Mouse (Mus musculus) lung, adult 2 months (tissue): ENCODE measurements at regions not wholly inside any gene's neighbourhood (a gene's known extent, or its start where the extent isn't known, plus 50 kb on each side); places are given as distances from the start of the nearest gene placed in this dataset.
A peak's percentile ranks its signal among the peaks of the same experiment; 100 is the strongest.
"Not testable (repeated sequence)": the region's sequence is repeated elsewhere in the genome, so short reads cannot be mapped to it uniquely, and the experiment has no call there.

Source experiments
- DNase-seq: peaks from one replicate; pipeline ENCODE4 v3.0.0; 2022
- H3K4me1 ChIP-seq: fragments of 200-500 bp; 2 replicates; pipeline ENCODE4 v1.6.1; 2011; ENCODE audit warnings: low read length; ENCODE audit not compliant: control insufficient read depth, insufficient read depth
- H3K4me3 ChIP-seq: fragments of 200-500 bp; replicated peaks from 2 replicates; pipeline ENCODE3; 2011; ENCODE audit warnings: low read depth, mild to moderate bottlenecking, control low read depth, low read length; ENCODE audit errors: extremely low read depth
- CTCF ChIP-seq: fragments of 200-500 bp; IDR thresholded peaks from 2 replicates; pipeline ENCODE4 v1.5.1; 2011; ENCODE audit warnings: mild to moderate bottlenecking, low read length, control low read depth; ENCODE audit not compliant: insufficient read depth
- POLR2A ChIP-seq: fragments of 200-500 bp; IDR thresholded peaks from 2 replicates; pipeline ENCODE4 v1.6.1; 2011; ENCODE audit warnings: low read depth, mild to moderate bottlenecking, control low read depth, low read length, borderline replicate concordance; ENCODE audit errors: extremely low read depth
- WGBS: fragments of 180-500 bp; shearing (Covaris S2); methylation state at CpG from one replicate; pipeline ENCODE4 v1.1.7; 2018; 5-methylcytosine and 5-hydroxymethylcytosine counted together

DNA sequence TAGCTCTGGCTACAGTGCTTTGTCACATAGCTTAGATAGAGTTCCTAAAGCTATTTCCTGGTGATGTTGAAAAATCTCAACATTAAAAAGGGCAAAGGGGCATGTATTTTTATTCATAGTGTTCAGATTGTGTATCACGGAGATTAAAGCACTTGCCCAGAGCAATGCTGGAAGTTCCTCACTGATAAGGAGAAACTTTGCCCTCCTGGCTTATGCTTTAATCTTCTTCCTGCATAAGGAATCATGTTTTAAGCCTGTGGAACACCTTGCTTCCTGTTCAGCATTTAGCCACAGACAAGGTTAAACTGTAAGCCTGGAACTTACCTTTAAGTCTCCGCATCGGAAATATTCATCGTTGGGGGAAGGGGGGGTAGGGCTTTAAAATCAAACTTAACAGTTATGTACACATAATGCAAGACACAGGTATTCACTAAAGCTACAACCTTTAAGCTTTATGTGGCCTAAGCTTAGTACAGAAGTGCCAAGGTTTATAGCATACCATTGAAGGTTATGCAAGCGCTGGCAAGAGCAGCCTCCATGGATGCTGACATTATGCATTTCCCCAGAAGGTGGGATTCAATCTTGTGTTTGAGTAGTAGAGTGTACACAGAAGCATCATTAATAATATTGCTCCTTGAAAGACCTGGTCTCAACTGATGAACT, 655.5 kb upstream of the Adam24 start:
- Histone ChIP-seq H3K4me3 (no peak overlapping the region), H3K4me1 (no peaks in the 10 kb centered on the region)
- no peak for DNase-seq
- TF ChIP-seq CTCF (no peak), POLR2A (no peak)
- 69% methylated on average over 5 of the region's 5 CpGs for WGBS

DNA sequence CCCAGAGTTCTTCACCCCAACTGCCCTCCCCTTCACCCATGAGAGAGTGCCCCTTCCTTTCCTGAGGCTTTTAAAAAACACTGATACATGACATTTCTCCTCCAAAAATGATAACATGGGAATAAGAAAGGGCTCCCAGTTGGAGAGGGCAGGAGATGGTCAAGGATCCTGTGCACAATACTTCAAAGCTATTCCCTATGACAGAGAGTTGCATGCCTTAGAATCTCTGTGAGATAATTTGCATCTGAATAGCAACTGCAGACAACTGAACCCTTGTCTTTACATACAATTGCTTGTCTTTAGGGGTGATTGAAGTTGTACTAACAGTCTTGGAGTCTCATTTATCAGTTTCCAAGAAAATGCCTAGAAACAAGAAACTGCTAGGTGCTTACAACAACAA, 610.7 kb upstream of the Adam24 start:
- Histone ChIP-seq H3K4me1 (no peaks in the 10 kb centered on the region), H3K4me3 (no peak overlapping the region)
- no peak for TF ChIP-seq CTCF
- no peak for TF ChIP-seq POLR2A
- no peak for DNase-seq

DNA sequence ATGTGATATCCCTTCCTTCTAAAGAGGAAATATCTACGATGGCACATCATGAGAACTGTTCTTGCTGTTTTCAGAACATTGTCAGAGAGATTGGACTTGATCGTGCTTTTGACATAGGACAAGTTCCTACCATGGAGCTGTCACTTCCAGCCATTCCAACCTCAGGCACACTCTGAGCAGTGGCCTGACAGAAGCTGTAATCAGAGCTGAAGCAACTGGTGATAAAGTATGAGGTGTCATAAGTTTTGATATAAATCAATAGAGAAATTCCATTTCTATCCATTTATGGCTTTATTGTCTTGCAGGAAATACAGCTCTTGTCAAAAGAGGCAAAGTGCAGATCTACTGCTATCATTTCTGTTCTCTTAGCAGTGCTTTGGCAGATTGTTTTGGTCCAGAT, 603.7 kb upstream of the Adam24 start:
- DNase-seq, result no peak
- Histone ChIP-seq H3K4me3 (no peak overlapping the region), H3K4me1 (no peaks in the 10 kb centered on the region)
- 75% methylated on average over 2 of the region's 2 CpGs for WGBS
- TF ChIP-seq CTCF, result no peak

DNA sequence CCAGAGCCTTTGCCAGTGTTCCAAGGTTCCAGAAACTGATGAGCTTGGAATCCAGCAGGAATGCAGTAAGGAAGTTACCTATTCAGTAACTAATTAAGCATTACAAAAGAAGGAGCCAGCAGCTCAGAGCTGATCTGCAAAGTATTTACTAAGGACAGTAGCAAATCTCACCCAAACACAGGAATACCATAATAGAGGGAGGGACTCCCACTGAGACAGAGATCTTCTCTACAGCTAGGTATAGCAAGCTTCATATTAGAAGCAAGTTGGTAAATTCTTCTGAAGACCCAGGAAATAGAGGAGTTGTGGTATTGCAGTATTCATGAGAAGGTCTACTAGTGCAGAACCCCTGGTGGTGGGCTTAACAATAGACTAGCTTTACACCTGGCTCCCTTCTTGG, 593.9 kb upstream of the Adam24 start:
- H3K4me1 ChIP-seq, DNase-seq, H3K4me3 ChIP-seq: not testable (repeated sequence)

DNA sequence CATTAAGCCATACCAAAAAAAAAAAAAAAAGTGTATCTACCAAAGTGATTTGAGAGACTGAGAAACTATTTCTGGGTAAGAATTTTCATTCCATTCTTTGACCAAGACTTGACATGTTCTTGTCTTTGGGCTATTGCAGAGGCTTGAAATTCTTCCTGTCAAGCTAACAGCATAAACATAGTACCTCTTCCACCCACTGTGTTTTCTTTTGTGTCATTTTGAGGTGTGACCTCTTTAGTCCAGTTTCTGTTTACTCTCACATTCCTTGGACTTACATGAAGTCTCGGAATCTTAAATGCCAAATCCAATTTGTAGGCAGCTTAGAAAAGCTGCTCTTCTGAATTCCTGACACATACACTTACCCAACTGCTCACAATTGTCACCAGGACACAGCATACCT, 590.7 kb upstream of the Adam24 start:
- WGBS, result 31% methylated on average over 1 of the region's 1 CpGs
- H3K4me1 ChIP-seq, result no peaks in the 10 kb centered on the region

DNA sequence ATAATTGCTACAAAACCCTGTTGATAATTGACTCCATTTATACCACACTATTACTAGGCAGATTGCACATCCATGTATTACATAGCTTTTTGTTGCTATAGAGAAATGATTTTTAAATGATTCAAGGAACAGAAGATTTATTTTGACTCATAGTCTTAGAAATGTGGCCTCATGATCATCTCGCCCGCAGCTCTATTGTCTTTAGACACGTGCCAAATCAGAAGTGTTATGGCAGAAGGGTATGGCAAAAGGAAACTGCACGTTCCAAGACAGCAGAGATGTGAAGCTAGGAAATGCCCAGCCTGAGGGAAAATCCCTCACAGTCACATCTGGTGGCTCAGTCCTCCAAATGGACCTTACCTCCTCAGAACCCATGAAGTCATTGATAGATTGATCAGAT, 585.5 kb upstream of the Adam24 start:
- TF ChIP-seq CTCF, result no peak
- no peak for TF ChIP-seq POLR2A
- WGBS, result 71% methylated on average over 4 of the region's 4 CpGs
- no peak for DNase-seq
- no peak overlapping the region for H3K4me3 ChIP-seq
- no peaks in the 10 kb centered on the region for H3K4me1 ChIP-seq

More for the DNA sequence above, 590.7 kb upstream of the Adam24 start:
- TF ChIP-seq CTCF (no peak), POLR2A (no peak)
- no peak overlapping the region for H3K4me3 ChIP-seq
- DNase-seq, result no peak

DNA sequence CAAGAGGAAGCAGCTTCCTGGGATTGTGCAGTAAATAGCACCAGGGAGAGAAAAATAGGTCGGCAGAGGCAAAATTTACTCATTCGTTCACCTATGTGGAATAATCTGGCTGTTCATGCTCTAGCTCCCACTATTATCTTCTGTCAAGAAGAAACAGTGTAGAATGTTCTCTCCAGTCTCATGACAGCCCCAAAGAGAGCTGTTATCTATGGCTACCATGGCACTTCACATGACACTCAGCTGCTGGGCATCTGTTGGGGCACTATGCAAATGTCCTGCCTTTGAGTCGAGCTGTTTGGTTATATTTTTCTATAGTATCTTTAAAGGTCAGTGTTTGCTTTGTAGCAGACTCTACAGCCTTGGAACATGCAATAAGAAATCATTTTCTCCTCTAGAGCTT, 550.5 kb upstream of the Adam24 start:
- no peak for DNase-seq
- WGBS, result 69% methylated on average over 3 of the region's 3 CpGs
- TF ChIP-seq CTCF (no peak), POLR2A (no peak)
- no peak overlapping the region for H3K4me3 ChIP-seq
- H3K4me1 ChIP-seq, result no peaks in the 10 kb centered on the region

DNA sequence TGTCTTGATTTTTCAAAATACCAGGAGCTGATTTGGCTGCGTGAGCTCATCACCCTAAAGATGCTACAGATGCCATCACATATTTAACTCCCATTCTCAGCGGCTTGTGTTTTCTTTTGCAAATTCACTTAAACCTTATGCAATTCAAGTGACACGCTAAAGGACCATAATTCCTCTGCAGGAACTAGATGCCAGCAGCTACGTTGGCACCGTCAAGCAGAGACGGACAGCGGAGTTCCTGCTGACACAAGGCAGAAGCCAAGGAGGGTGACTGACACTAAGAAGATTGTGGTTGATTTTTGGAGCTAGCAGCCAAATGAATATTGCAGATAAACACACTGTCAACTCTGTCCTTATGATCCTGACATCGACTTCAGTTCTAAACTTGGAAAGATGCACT, 547.7 kb upstream of the Adam24 start:
- TF ChIP-seq CTCF (no peak), POLR2A (no peak)
- Histone ChIP-seq H3K4me3 (no peak overlapping the region), H3K4me1 (no peaks in the 10 kb centered on the region)
- 79% methylated on average over 8 of the region's 8 CpGs for WGBS
- no peak for DNase-seq

DNA sequence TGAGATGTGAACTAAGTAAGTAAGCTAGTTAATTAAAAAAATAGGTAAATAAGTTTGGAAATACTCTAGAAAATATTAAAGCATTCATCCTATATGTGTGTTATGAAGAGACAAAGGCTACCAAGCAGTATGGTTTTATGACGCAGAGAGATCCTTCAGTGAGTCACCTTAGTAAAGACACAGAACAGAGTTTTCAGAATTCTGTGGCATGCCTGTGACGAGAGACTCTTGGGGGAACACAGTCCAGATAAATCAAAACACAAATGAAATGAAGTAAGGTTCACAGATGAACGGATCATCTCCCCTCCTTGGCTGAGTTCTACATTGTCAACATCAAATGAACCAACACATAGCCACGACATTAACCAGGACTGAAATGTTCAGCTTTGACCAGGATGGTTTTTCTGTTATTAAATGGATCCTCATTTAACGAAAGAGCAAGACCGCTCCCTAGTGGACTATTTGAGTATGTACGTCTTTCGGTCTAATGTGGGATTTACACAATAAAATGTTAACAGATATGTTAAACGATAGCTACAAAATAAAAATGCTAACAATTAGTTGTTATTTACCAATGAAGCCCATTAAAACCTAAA, 542.1 kb upstream of the Adam24 start:
- H3K4me3 ChIP-seq, result no peak overlapping the region
- TF ChIP-seq CTCF, result no peak
- TF ChIP-seq POLR2A, result no peak
- H3K4me1 ChIP-seq, result peaks cover 3% of the 10 kb centered on the region; the same call in 1 of the 2 replicates
- 21% methylated on average over 9 of the region's 9 CpGs for WGBS
- no peak for DNase-seq

DNA sequence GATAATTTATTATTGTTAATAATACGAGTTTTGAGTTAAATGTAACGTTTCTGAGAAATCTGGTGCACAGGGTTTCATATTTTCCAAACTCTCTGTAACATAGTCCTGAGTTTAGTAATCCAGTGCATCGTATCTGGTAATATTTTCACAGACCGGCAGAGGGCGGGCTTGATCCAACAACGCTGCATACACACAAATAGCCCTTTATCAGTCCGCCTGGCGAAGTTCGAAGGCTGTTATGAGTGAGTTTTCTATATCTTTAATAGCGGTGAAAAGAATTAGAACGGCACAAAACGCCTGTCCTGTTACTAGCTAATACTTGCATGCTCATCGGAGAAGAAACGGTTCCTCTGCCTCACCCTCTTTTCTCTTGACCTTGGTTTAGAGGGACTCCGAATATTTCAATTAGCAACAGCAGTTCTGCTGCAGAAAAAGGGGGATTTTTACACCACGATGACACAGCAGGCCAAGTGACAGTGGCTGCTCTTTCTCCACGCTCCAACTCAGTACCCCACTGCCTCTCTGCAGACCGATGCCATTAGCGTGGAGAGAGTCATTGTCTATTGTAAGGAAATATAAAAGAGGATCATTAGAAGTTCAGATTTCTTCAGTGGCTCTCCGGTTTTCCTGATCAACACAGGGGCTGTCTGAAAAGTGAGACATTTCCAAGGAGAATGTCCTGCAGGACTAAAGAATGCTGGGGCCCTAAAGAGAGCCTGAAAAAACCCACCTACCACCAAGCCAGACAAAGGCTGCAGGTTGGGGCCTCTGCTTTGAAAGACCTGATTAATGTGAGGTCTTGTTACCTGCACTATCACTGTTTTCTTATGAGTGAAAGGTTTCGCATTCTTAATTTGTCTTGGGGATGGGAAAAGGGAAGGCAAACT, 523.7 kb upstream of the Adam24 start:
- no peaks in the 10 kb centered on the region for H3K4me1 ChIP-seq
- H3K4me3 ChIP-seq, result no peak overlapping the region
- DNase-seq, result peak; percentile 57
- 16% methylated on average over 21 of the region's 21 CpGs for WGBS
- TF ChIP-seq CTCF (peak; percentile 60), POLR2A (no peak)

DNA sequence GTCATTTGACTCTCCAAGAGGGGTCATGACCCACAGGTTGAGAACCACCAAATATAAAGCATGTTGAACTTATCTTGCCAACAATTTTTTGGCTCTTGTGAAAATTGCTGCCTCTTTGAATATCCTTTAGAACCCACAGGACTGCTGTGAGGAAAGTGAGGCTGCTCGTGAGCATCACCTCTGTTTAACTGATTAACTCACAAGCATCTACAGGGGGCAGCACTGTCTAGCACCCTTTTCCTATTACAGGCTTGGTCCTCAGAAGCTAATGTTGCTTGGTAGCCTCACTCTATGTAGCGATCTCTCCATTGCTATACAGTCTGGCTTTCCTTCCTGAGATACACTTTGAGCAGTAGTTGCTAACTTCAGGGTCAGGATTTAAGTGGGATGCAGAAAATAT, 522.4 kb upstream of the Adam24 start:
- TF ChIP-seq CTCF, result no peak
- TF ChIP-seq POLR2A, result no peak
- Histone ChIP-seq H3K4me3 (no peak overlapping the region), H3K4me1 (no peaks in the 10 kb centered on the region)
- DNase-seq, result no peak
- WGBS, result 61% methylated on average over 2 of the region's 2 CpGs
